Mouse (Mus musculus) embryonic facial prominence, embryonic 10.5 days (tissue): ENCODE results near the gene Slc6a5. TPM values are rescaled to one million over a fixed set of nuclear protein-coding genes. Genes with fewer than 3 reads are reported as not detected.
"Not testable (repeated sequence)": the region's sequence is repeated elsewhere in the genome, so short reads cannot be mapped to it uniquely, and the experiment has no call there.

ENCODE experiments used
- DNase-seq: peaks from one replicate; pipeline ENCODE4 v3.0.0-alpha.2; 2017; ENCODE audit warnings: low spot score
- H3K27ac ChIP-seq: fragments of 300-500 bp; sonication (generic); replicated peaks from 2 replicates; pipeline ENCODE4 v1.5.1; 2016; ENCODE audit warnings: mild to moderate bottlenecking
- H3K27me3 ChIP-seq: fragments of 300-500 bp; sonication (generic); replicated peaks from 2 replicates; pipeline ENCODE4 v1.6.1; 2016; ENCODE audit warnings: low read depth, mild to moderate bottlenecking; ENCODE audit not compliant: poor library complexity, severe bottlenecking
- H3K36me3 ChIP-seq: fragments of 300-500 bp; sonication (generic); replicated peaks from 2 replicates; pipeline ENCODE4 v1.6.1; 2016; ENCODE audit warnings: mild to moderate bottlenecking, moderate library complexity
- H3K4me1 ChIP-seq: fragments of 300-500 bp; sonication (generic); 2 replicates; pipeline ENCODE4 v1.6.1; 2016
- H3K4me3 ChIP-seq: fragments of 300-500 bp; sonication (generic); 2 replicates; pipeline ENCODE4 v1.5.1; 2016; ENCODE audit warnings: mild to moderate bottlenecking, moderate library complexity
- H3K9me3 ChIP-seq: fragments of 300-500 bp; sonication (generic); 2 replicates; pipeline ENCODE4 v1.6.1; 2016; ENCODE audit warnings: mild to moderate bottlenecking
- WGBS: fragments of 180-500 bp; shearing (Covaris S2); methylation state at CpG from one replicate; pipeline ENCODE4 v1.1.7; 2016; 5-methylcytosine and 5-hydroxymethylcytosine counted together
- polyA plus RNA-seq: library from polyadenylated mRNA; unstranded; fragments of >200 nt; fragmentation: Nextera tagmentation; extraction: Ambion mirVana; gene quantifications from 2 replicates; pipeline ENCODE4 v1.2.1, GENCODE M21; 2016

Slc6a5 gene
- polyA plus RNA-seq, 1 experiment from 2014 or later: 0.04 TPM

GRCm38 (mm10) chr7:49915471-49915870, 5.5 kb downstream of the Slc6a5 start:
- Histone ChIP-seq H3K4me1 (0 out of 2 replicates have a peak, but pooled peaks cover 8% of the 10 kb centered on the region), H3K4me3 (no peak overlapping the region), H3K27ac (no peak overlapping the region), H3K36me3 (no peaks in the 10 kb centered on the region), H3K27me3 (peaks cover 100% of the 10 kb centered on the region), H3K9me3 (peaks cover 5% of the 10 kb centered on the region; the same call in 1 of the 2 replicates)
- DNase-seq: peak; percentile 11
- WGBS: 1% methylated on average over 11 of the region's 11 CpGs

GRCm38 (mm10) chr7:49919494-49919893, 9.5 kb downstream of the Slc6a5 start:
- peaks cover 87% of the 10 kb centered on the region for H3K27me3 ChIP-seq
- no peaks in the 10 kb centered on the region for H3K36me3 ChIP-seq
- 81% methylated on average over 4 of the region's 4 CpGs for WGBS
- no peak for DNase-seq
- H3K9me3 ChIP-seq: peaks cover 5% of the 10 kb centered on the region; the same call in 1 of the 2 replicates
- peaks cover 13% of the 10 kb centered on the region for H3K4me1 ChIP-seq
- H3K4me3 ChIP-seq: no peak overlapping the region
- H3K27ac ChIP-seq: no peak overlapping the region

DNA sequence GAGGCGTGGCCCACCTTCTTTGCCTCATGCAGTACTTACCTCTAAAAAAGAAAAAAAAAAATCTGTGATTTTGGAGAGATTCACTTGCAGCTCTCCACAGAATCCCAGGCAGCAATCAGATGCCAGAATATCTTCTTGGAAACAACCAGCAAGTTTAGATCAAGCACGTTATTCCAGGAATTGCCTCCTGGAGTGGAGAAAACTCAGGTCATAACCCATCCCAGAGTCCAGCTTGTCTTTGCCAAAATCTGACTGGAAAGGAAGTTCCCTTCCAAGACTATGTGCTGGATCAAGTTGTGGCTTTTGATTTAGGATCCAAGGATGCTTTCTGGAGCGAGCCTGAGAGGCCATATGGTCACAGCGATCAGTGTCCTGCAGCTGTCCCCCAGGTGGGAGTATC, 10.8 kb downstream of the Slc6a5 start:
- H3K36me3 ChIP-seq: no peaks in the 10 kb centered on the region

DNA sequence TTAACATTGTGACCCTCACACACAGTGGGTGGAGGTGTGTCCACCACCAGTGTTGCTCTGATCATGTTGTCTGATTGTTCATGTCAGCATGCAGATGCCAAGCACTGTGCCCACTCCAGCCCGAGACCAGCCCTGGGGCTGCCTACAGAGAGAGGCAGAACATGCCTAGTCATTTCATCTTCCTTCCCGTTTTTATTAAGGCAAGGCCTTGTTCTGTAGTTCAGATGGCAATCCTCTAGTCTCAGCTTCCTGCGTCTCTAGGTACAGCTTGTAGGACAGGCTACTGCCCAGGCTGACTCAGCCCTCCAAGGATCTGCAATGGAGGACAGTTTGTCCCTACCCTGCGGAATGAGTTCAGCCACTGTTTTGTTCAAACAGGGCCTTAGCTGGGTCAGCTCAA, 13.0 kb downstream of the Slc6a5 start:
- Histone ChIP-seq H3K4me3 (no peak overlapping the region), H3K4me1 (peaks cover 10% of the 10 kb centered on the region), H3K36me3 (no peaks in the 10 kb centered on the region), H3K27me3 (peaks cover 65% of the 10 kb centered on the region), H3K9me3 (peaks cover 5% of the 10 kb centered on the region; the same call in 1 of the 2 replicates), H3K27ac (no peak overlapping the region)
- 37% methylated on average over 4 of the region's 4 CpGs for whole genome bisulfite sequencing
- DNase-seq: peak; percentile 29

More for the DNA sequence above, 10.8 kb downstream of the Slc6a5 start:
- H3K4me1 ChIP-seq: peaks cover 12% of the 10 kb centered on the region
- H3K4me3 ChIP-seq: no peak overlapping the region
- H3K9me3 ChIP-seq: peaks cover 5% of the 10 kb centered on the region; the same call in 1 of the 2 replicates
- DNase-seq: no peak
- WGBS: 79% methylated on average over 4 of the region's 4 CpGs
- peaks cover 80% of the 10 kb centered on the region for H3K27me3 ChIP-seq
- no peak overlapping the region for H3K27ac ChIP-seq

GRCm38 (mm10) chr7:49923376-49923775, 13.4 kb downstream of the Slc6a5 start:
- Histone ChIP-seq H3K27me3 (peaks cover 65% of the 10 kb centered on the region), H3K4me3 (peak overlapping the region; percentile 9; the same call in 1 of the 2 replicates), H3K36me3 (no peaks in the 10 kb centered on the region), H3K9me3 (peaks cover 5% of the 10 kb centered on the region; the same call in 1 of the 2 replicates), H3K27ac (no peak overlapping the region), H3K4me1 (peaks cover 10% of the 10 kb centered on the region)
- WGBS: under 1% methylated on average over 13 of the region's 13 CpGs
- peak; percentile 82 for DNase-seq

GRCm38 (mm10) chr7:49928571-49928970, 18.6 kb downstream of the Slc6a5 start:
- Histone ChIP-seq H3K27ac (no peak overlapping the region), H3K9me3 (no peaks in the 10 kb centered on the region), H3K4me3 (no peak overlapping the region), H3K27me3 (peaks cover 30% of the 10 kb centered on the region), H3K36me3 (no peaks in the 10 kb centered on the region), H3K4me1 (0 out of 2 replicates have a peak, but pooled peaks cover 4% of the 10 kb centered on the region)
- DNase-seq: no peak
- WGBS: 64% methylated on average over 3 of the region's 3 CpGs

GRCm38 (mm10) chr7:49929999-49930398, 20.1 kb downstream of the Slc6a5 start:
- 56% methylated on average over 4 of the region's 4 CpGs for WGBS

GRCm38 (mm10) chr7:49933386-49934115, 23.6 kb downstream of the Slc6a5 start:
- WGBS: 84% methylated on average over 14 of the region's 14 CpGs
- not testable (repeated sequence) for H3K9me3 ChIP-seq, H3K27me3 ChIP-seq, DNase-seq, H3K4me3 ChIP-seq, H3K27ac ChIP-seq, H3K4me1 ChIP-seq, H3K36me3 ChIP-seq

More at GRCm38 (mm10) chr7:49929999-49930398, 20.1 kb downstream of the Slc6a5 start:
- Histone ChIP-seq H3K36me3 (no peaks in the 10 kb centered on the region), H3K4me1 (0 out of 2 replicates have a peak, but pooled peaks cover 4% of the 10 kb centered on the region), H3K27me3 (peaks cover 21% of the 10 kb centered on the region), H3K27ac (no peak overlapping the region), H3K4me3 (no peak overlapping the region), H3K9me3 (no peaks in the 10 kb centered on the region)
- DNase-seq: no peak

DNA sequence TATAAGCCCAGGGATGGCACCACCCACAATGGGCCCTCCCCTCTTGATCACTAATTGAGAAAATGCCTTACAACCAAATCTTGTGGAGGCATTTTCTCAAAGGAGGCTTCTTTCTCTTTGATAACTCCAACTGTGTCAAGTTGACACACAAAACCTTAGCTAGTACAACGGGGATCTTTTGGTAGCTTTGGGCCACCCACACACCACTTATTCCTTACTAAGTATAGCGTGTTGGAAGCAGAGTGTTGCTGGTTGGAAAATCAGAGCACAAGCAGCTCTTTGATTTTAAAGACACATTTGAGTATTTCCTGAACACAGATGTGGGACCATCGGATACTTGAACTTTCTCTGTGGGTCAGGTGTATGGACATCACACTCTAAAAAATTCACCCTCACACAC, 26.9 kb downstream of the Slc6a5 start:
- Histone ChIP-seq H3K36me3 (no peaks in the 10 kb centered on the region), H3K27me3 (no peaks in the 10 kb centered on the region), H3K4me1 (no peaks in the 10 kb centered on the region), H3K27ac (no peak overlapping the region), H3K4me3 (no peak overlapping the region), H3K9me3 (no peaks in the 10 kb centered on the region)
- DNase-seq: no peak
- WGBS: 89% methylated on average over 3 of the region's 3 CpGs

DNA sequence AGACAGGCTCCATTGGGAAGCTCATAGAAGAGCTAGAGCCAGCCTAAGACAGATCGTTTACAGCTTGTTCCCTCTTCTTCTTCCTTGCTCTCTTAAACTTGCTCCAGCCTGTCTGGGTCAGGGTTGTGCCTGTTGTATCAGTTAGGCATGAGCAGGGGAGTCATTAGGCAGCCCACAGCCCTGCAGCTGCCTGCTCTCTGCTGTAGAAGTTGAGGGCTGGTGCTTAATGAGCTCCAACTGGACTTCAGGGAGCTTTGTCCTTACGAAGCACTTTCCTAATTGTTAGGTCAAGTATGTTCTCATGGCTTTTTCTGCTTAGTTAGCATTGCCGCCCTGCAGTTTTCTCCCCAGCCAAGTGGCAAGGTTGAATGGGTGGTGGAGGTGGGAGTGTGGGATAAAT, 32.1 kb downstream of the Slc6a5 start:
- H3K4me1 ChIP-seq: 0 out of 2 replicates have a peak, but pooled peaks cover 2% of the 10 kb centered on the region
- H3K27ac ChIP-seq: no peak overlapping the region
- H3K27me3 ChIP-seq: no peaks in the 10 kb centered on the region
- no peak overlapping the region for H3K4me3 ChIP-seq
- H3K36me3 ChIP-seq: no peaks in the 10 kb centered on the region
- 55% methylated on average over 3 of the region's 3 CpGs for WGBS
- H3K9me3 ChIP-seq: no peaks in the 10 kb centered on the region
- DNase-seq: no peak

DNA sequence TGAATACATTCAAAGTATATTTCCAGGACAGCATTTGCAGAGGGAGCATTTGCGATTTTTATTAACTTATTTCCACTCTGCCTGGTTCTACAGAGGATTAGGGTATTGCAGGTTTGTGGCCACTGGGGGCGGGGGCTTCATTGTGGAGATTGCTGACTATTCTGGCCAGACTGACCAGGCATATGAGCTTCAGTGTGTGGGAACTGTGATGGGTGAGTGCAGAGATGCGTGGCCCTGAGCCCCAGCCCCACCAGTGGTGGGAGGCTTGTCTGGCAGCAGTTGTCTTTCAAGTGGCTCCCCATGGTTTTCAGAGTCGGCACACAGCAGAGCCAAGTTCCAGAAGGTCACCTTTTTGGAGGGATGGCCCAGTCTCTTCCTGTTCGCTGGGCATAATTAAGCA, 32.5 kb downstream of the Slc6a5 start:
- Histone ChIP-seq H3K27me3 (no peaks in the 10 kb centered on the region), H3K4me1 (0 out of 2 replicates have a peak, but pooled peaks cover 2% of the 10 kb centered on the region), H3K27ac (no peak overlapping the region), H3K9me3 (no peaks in the 10 kb centered on the region), H3K4me3 (no peak overlapping the region), H3K36me3 (no peaks in the 10 kb centered on the region)
- DNase-seq: no peak
- WGBS: 55% methylated on average over 5 of the region's 5 CpGs

- H3K9me3 ChIP-seq: no peaks in the 10 kb centered on the region
- H3K27me3 ChIP-seq: no peaks in the 10 kb centered on the region
- no peak for DNase-seq
- WGBS: 91% methylated on average over 9 of the region's 9 CpGs
- H3K4me1 ChIP-seq: 0 out of 2 replicates have a peak, but pooled peaks cover 2% of the 10 kb centered on the region
- H3K27ac ChIP-seq: no peak overlapping the region
- H3K36me3 ChIP-seq: no peaks in the 10 kb centered on the region
- no peak overlapping the region for H3K4me3 ChIP-seq
Observed at GRCm38 (mm10) chr7:49946691-49947090, 36.7 kb downstream of the Slc6a5 start.

DNA sequence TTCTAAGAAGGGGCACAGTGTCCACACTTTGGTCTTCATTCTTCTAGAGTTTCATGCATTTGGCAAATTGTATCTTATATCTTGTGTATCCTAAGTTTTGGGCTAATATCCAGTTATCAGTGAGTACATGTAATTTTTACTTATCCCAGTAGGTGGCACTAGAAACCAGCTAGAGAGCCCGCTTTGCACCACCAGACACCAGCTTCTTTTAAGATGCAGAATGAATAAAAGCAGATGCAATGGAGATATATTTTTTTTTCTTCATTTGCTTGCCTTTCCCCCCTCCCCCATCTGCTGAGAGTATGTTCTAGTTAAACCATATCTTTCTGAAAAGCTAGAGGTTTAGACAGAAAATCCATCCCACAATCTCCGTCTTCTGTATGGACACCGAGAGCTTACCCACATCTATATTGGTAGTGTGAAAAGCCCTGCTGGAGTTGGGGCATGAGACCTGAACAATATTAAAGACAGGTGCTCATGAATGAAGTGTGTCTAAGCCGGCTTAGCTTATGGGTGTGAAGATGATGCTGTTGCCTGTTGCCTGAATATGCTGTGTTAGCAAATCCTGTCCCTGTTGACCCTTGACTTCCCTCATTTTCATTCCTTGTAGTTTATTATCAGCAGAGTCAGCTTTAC, 43.7 kb downstream of the Slc6a5 start:
- peak; percentile 17 for DNase-seq
- Histone ChIP-seq H3K27ac (no peak overlapping the region), H3K36me3 (no peaks in the 10 kb centered on the region), H3K9me3 (no peaks in the 10 kb centered on the region), H3K27me3 (no peaks in the 10 kb centered on the region), H3K4me1 (no peaks in the 10 kb centered on the region), H3K4me3 (no peak overlapping the region)
- 56% methylated on average over 4 of the region's 4 CpGs for WGBS
